Mouse (Mus musculus): ENCODE data around the gene Ogn.

Gene Ogn

DNA sequence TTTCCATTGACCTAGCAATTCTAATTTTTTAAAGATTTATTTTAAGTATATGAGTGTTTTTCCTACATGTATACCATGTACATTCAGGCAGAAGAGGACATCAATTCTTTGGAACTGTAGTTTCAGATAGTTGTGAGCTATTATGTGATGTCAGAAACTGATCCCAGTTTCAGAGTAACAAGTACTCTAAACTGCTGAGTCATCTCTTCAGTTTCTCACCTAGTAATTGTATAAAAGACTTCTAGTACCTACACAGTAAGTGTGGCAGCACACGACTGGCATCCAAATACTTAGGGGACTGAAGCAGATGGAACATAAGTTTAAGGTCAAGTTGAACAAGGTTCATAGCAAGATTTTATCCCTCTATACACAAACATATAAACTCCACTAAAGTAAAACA lies 38.2 kb downstream of the Ogn start:
- DNase-seq = no peak

DNA sequence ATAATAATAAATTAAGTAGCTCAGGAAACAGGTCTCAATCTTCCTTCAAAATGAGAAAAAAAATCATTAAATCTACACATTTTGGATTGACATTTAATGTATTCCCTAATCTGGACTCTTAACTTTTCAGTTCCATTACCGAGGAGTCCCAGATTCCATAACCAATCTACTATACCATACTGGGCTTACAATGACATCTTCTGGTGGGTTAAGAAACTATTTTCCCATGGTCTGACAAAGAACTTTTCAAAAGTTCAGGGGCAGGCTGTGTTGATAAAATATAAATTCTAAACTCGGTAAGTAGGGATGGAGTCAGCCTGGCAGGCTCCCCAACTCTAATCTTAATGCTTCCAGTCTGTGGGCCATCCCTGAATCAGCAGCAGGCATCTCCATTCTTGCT lies 43.3 kb downstream of the Ogn start:
- no peak for DNase-seq

- DNase-seq = no peak
Observed at GRCm38 (mm10) chr13:49651781-49652351, 44.0 kb downstream of the Ogn start.

DNA sequence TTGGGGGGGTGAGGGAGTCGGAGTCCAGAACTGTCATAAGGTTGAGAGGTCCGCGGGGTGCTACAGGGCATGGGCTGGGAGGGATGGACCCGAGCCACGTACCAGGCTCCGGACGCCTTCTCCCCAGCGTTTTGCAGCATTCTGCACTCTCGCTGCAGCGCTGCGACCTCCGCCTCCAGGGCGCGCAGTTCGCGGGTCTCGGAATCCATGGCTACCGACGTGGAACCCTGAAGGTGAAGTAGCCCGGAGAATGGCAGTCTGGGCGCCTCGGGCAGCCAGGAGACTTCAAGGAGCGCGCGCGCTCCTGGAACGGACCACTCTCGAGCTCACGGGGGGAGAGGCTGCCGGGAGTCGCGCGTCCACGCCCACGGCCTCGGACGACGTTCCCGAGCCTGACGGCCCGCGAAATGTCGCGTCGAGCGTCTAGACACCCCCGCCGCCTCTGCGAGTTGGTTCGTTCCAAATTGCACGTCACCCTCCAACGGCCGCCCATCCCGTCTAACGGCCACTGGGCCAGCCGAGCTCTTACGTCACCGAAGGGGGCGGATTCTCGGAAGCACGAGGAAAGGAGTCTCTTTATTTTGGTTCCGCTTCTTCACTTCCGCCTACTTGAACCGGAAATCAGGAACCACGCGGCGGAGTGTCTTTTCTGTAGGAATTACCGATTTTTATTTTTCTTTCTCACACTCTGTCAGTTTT lies 44.8 kb downstream of the Ogn start, which contains the start of the genes Cenpp and Nol8:
TSS of gene Cenpp (minus strand) at position 305 of the 699 bp plus-strand sequence.
TSS of gene Nol8 (plus strand) at position 598 of the 699 bp plus-strand sequence.
- DNase-seq = peak; percentile 99 to 100

- DNase-seq = peak in 1 of 2 experiments; percentile 48
Observed at GRCm38 (mm10) chr13:49653180-49653541, 45.3 kb downstream of the Ogn start.

All from cerebellum, postnatal 36 days (tissue).